Mouse (Mus musculus) olfactory bulb, adult 2 months (tissue): Measurements from ENCODE around the gene Lsm7. TPM values are rescaled to one million over a fixed set of nuclear protein-coding genes. Genes with fewer than 3 reads are reported as not detected.
"Not testable (repeated sequence)": the region's sequence is repeated elsewhere in the genome, so short reads cannot be mapped to it uniquely, and the experiment has no call there.

Experiments used
- H3K27ac ChIP-seq: fragments of 200-500 bp; 2 replicates; pipeline ENCODE4 v1.5.1; 2012; ENCODE audit warnings: low read depth, low read length; ENCODE audit not compliant: insufficient read depth
- H3K4me1 ChIP-seq: fragments of 200-500 bp; 2 replicates; pipeline ENCODE4 v1.6.1; 2012; ENCODE audit warnings: low read length; ENCODE audit not compliant: control insufficient read depth, insufficient read depth
- H3K4me3 ChIP-seq: fragments of 200-500 bp; 2 replicates; pipeline ENCODE4 v1.5.1; 2012; ENCODE audit warnings: mild to moderate bottlenecking, low read depth, low read length, moderate library complexity; ENCODE audit not compliant: insufficient read depth
- CTCF ChIP-seq: fragments of 200-500 bp; IDR thresholded peaks from 2 replicates; pipeline ENCODE4 v1.5.1; 2012; ENCODE audit warnings: low read depth, mild to moderate bottlenecking, low read length, moderate library complexity; ENCODE audit not compliant: insufficient read depth
- POLR2A ChIP-seq: fragments of 200-500 bp; IDR thresholded peaks from 2 replicates; pipeline ENCODE4 v1.6.1; 2012; ENCODE audit warnings: mild to moderate bottlenecking, low read depth, low read length, moderate library complexity; ENCODE audit not compliant: insufficient read depth
- WGBS: fragments of 180-500 bp; shearing (Covaris S2); methylation state at CpG from one replicate; pipeline ENCODE4 v1.1.7; 2018; 5-methylcytosine and 5-hydroxymethylcytosine counted together
- polyA plus RNA-seq: library from polyadenylated mRNA; stranded (reverse); fragments of >200 nt; gene quantifications from 2 replicates; pipeline ENCODE4 v1.2.4, GENCODE M21; 2012; ENCODE audit warnings: low replicate concordance; ENCODE audit not compliant: missing spikeins, insufficient read depth, insufficient read length

Gene Lsm7
- polyA plus RNA-seq, 1 experiment = not detected

DNA sequence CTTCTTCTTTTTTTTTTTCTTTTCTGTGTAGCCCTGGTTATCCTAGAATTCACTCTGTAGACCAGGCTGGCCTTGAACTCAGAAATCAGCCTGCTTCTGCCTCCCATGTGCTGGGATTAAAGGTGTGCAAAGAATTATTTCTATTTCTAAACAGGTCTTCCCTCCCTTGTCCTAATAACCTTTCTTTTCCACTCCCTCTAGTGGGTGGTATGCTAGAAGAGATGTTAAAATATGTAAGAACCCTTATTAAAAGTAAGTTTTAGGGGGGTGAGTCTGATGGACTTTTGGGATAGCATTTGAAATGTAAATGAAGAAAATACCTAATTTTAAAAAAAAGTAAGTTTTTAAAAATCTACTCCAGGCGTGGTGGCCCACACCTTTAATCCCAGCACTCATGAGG, 31.7 kb downstream of the Lsm7 start:
- WGBS = 94% methylated on average over 1 of the region's 1 CpGs
- H3K27ac ChIP-seq = no peak overlapping the region
- H3K4me1 ChIP-seq = peaks cover 6% of the 10 kb centered on the region
- TF ChIP-seq POLR2A (no peak), CTCF (no peak)
- no peak overlapping the region for H3K4me3 ChIP-seq

- WGBS = 91% methylated on average over 5 of the region's 5 CpGs
- H3K27ac ChIP-seq = no peak overlapping the region
- no peak for TF ChIP-seq CTCF
- TF ChIP-seq POLR2A = no peak
- H3K4me3 ChIP-seq = no peak overlapping the region
- H3K4me1 ChIP-seq = no peaks in the 10 kb centered on the region
Observed at GRCm38 (mm10) chr10:80822528-80822927, 32.5 kb downstream of the Lsm7 start.

DNA sequence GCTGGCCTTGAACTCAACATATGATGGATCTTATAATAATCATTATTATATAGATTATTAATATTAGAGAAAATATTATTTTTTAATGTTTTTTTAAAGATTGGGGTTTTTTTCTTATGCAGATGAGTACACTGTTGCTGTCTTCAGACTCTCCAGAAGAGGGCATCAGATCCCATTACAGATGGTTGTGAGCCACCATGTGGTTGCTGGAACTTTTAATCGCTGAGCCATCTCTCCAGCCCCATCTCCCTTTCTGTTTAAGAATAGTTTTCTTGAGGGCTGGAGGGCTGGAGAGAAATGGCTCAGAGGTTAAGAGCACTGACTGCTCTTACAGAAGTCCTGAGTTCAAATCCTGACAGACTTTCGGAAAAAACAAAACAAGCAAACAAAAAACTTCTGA, 33.0 kb downstream of the Lsm7 start:
- no peak for TF ChIP-seq POLR2A
- no peak for TF ChIP-seq CTCF
- H3K4me3 ChIP-seq = no peak overlapping the region
- no peaks in the 10 kb centered on the region for H3K4me1 ChIP-seq
- no peak overlapping the region for H3K27ac ChIP-seq
- 46% methylated on average over 2 of the region's 2 CpGs for WGBS

- WGBS = 61% methylated on average over 3 of the region's 3 CpGs
- TF ChIP-seq CTCF = no peak
- H3K27ac ChIP-seq = no peak overlapping the region
Observed at GRCm38 (mm10) chr10:80819406-80819805, 35.6 kb downstream of the Lsm7 start.

DNA sequence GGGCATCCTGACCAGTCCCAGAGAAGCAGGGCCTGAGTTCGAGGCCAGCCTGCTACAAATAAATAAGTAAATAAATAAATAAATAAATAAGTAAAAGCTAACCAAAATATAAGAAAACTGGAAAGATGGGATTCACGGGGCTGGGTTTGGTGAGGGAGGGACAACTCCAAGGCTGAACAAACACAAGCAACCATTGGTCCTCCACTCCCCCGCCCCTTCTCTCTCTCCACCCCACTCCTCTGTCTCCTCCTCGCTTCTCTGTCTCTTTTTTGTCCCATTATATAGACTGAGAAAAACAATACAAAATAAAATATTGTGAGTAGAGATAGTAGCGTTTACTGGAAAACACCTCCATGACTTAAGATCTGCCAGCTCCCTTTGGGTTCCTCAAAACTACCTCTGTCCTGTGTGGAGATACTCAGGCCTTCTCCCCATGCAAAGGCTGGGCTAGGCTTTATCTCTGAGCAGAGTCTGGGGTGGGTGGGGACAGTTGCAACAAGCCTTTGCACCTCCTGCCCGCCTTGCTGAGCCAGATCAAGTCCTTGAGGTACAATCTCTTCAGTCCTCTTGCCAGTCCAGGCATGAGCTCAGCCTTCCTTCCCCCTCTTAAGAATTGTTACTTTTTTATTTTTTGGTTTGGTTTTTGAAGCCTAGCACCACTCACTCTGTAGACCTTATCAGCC, 36.3 kb downstream of the Lsm7 start:
- 63% methylated on average over 6 of the region's 6 CpGs for WGBS
- Histone ChIP-seq H3K4me3 (no peak overlapping the region), H3K4me1 (no peaks in the 10 kb centered on the region), H3K27ac (no peak overlapping the region)
- TF ChIP-seq CTCF (no peak), POLR2A (no peak)

More at GRCm38 (mm10) chr10:80819406-80819805, 35.6 kb downstream of the Lsm7 start:
- Histone ChIP-seq H3K4me1 (no peaks in the 10 kb centered on the region), H3K4me3 (no peak overlapping the region)

GRCm38 (mm10) chr10:80817955-80818354, 37.1 kb downstream of the Lsm7 start:
- 83% methylated on average over 7 of the region's 7 CpGs for WGBS

GRCm38 (mm10) chr10:80817164-80817563, 37.8 kb downstream of the Lsm7 start:
- WGBS = 88% methylated on average over 2 of the region's 2 CpGs
- no peak overlapping the region for H3K4me3 ChIP-seq
- H3K4me1 ChIP-seq = no peaks in the 10 kb centered on the region
- no peak overlapping the region for H3K27ac ChIP-seq
- no peak for TF ChIP-seq POLR2A
- no peak for TF ChIP-seq CTCF

More at GRCm38 (mm10) chr10:80817955-80818354, 37.1 kb downstream of the Lsm7 start:
- H3K4me3 ChIP-seq, H3K27ac ChIP-seq, H3K4me1 ChIP-seq: not testable (repeated sequence)

DNA sequence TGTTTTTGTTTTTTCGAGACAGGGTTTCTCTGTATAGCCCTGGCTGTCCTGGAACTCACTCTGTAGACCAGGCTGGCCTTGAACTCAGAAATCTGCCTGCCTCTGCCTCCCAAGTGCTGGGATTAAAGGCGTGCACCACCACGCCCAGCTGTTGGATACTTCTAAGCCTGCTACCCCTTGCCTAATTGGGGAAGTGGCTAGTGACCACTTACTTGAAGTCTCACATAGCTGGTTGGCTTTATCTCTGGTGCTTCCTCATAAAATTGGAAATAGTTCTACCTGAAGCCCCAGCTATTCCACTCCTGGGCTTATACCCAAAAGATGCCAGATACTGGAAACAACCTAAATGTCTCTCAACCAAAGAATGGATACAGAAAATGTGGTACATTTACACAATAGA, 38.7 kb downstream of the Lsm7 start:
- WGBS = 73% methylated on average over 3 of the region's 3 CpGs
- H3K4me3 ChIP-seq, H3K4me1 ChIP-seq: not testable (repeated sequence)

DNA sequence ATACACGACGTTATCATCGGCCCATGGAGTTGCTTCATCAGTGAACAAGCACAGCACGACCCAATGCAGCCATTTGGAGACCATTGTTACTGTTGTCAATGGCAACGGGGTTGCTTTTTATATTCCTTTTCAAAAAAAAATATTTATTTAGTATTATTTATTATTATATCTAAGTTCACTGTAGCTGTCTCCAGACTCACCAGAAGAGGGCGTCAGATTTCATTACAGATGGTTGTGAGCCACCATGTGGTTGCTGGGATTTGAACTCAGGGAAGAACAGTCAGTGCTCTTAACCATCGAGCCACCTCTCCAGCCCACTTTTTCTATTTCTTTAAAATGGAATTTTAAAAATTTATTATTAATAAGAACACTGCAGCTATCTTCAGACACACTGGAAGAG, 40.2 kb downstream of the Lsm7 start:
- no peak for TF ChIP-seq CTCF
- no peak for TF ChIP-seq POLR2A
- WGBS = 53% methylated on average over 7 of the region's 7 CpGs
- no peak overlapping the region for H3K27ac ChIP-seq
- H3K4me3 ChIP-seq = no peak overlapping the region
- peaks cover 9% of the 10 kb centered on the region for H3K4me1 ChIP-seq

More for the DNA sequence above, 38.7 kb downstream of the Lsm7 start:
- H3K27ac ChIP-seq = not testable (repeated sequence)

DNA sequence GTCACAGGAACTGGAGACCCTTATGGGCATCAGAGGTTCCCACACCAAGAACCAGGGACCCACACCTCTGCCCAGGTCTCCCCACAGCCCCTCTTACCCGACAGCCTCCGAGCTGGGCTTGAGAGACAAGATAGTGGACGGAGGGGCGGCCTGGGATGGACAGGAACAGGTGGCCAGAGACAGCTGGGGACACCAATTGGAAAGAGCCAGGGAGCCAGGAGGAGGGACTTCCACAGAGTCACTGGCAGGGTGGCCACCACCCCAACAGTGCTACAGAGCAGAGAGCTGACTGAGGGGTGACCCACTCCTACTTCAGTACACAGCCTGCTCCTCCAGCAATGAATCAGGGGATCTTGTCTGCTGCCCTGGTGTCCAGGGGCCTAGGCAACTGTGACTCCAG, 41.6 kb downstream of the Lsm7 start, which contains the start of gene Jsrp1:
TSS of gene Jsrp1 (minus strand) at position 133 of the 400 bp plus-strand sequence.
- WGBS = 77% methylated on average over 4 of the region's 4 CpGs
- peaks cover 19% of the 10 kb centered on the region for H3K4me1 ChIP-seq
- no peak within 1 kb of the TSS for H3K4me3 ChIP-seq
- no peak within 1 kb of the TSS for H3K27ac ChIP-seq
- TF ChIP-seq POLR2A = no peak
- no peak for TF ChIP-seq CTCF
